Mouse (Mus musculus): ENCODE data around the gene Runx2. TPM values are rescaled to one million over a fixed set of nuclear protein-coding genes. Genes with fewer than 3 reads are reported as not detected.

The Runx2 gene
- polyA plus RNA-seq, 1 experiment = 1.7 TPM

DNA sequence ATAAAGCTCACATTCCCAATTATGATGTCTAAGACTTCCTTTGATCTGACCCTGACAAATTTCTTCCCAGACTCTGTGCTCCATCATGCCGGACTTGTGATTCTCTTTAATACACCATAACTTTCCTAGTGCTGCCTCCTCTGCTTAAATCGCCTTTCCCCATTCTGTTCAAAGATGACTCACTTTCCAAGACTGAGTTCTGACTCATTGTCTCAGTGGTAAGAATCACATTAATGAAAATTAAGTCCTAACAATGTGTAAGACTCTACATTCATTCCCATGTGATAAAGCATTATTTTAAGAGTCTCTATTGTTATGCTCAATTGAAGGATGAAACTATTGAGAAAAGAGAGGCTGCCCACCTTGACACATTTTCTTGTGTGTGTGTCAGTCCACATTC is 43.7 kb downstream of the Runx2 start:
- WGBS = 87% methylated on average over 2 of the region's 2 CpGs
- TF ChIP-seq CTCF (conservative IDR thresholded peaks at IDR 0.05; ENCODE audit: insufficient read depth, insufficient read length, low read depth, low read length) (no peak), POLR2A (IDR thresholded peaks at IDR 0.05; ENCODE audit: low read depth, low read length) (no peak)
- no peaks in the 10 kb centered on the region for H3K36me3 ChIP-seq (ENCODE audit: control insufficient read depth, insufficient read depth, low read length)
- DNase-seq = no peak
- no peaks in the 10 kb centered on the region for H3K4me1 ChIP-seq (ENCODE audit: control insufficient read depth, insufficient read depth, low read length)
- H3K27ac ChIP-seq (ENCODE audit: insufficient read depth, low read depth, low read length) = no peak overlapping the region
- no peak overlapping the region for H3K4me3 ChIP-seq (ENCODE audit: insufficient read depth, low read depth, low read length)
- no peaks in the 10 kb centered on the region for H3K27me3 ChIP-seq (replicated peaks; ENCODE audit: control insufficient read depth, insufficient read depth, low read length)

GRCm38 (mm10) chr17:44768522-44768921 is 46.1 kb downstream of the Runx2 start:
- no peaks in the 10 kb centered on the region for H3K4me1 ChIP-seq (ENCODE audit: control insufficient read depth, insufficient read depth, low read length)
- H3K4me3 ChIP-seq (ENCODE audit: insufficient read depth, low read depth, low read length) = no peak overlapping the region
- H3K36me3 ChIP-seq (ENCODE audit: control insufficient read depth, insufficient read depth, low read length) = no peaks in the 10 kb centered on the region
- no peak overlapping the region for H3K27ac ChIP-seq (ENCODE audit: insufficient read depth, low read depth, low read length)
- no peaks in the 10 kb centered on the region for H3K27me3 ChIP-seq (replicated peaks; ENCODE audit: control insufficient read depth, insufficient read depth, low read length)
- TF ChIP-seq CTCF (conservative IDR thresholded peaks at IDR 0.05; ENCODE audit: insufficient read depth, insufficient read length, low read depth, low read length) (no peak), POLR2A (IDR thresholded peaks at IDR 0.05; ENCODE audit: low read depth, low read length) (no peak)
- 75% methylated on average over 5 of the region's 5 CpGs for WGBS
- DNase-seq = no peak

DNA sequence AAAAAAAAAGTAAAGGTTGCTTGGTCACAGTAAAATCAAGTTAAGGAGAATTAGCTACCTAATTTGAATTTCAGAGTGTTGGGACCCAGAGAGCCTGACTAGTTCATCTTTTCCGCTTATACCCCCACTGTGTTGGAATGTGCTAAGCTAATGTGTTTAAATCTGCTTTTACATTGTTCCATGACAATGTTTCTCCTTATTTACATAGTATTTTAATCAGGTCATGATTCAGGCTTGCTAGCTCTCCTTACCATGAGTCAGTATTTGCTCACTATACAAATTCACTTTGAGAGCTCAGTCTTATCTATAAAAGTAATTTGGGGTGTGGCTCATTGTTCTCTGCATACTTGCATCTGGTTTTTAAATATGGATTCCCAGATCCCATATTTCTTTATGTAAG is 47.2 kb downstream of the Runx2 start:
- no peaks in the 10 kb centered on the region for H3K4me1 ChIP-seq (ENCODE audit: control insufficient read depth, insufficient read depth, low read length)
- H3K4me3 ChIP-seq (ENCODE audit: insufficient read depth, low read depth, low read length) = no peak overlapping the region
- DNase-seq = no peak
- H3K27me3 ChIP-seq (replicated peaks; ENCODE audit: control insufficient read depth, insufficient read depth, low read length) = no peaks in the 10 kb centered on the region
- H3K27ac ChIP-seq (ENCODE audit: insufficient read depth, low read depth, low read length) = no peak overlapping the region
- no peak for TF ChIP-seq POLR2A (IDR thresholded peaks at IDR 0.05; ENCODE audit: low read depth, low read length)
- no peak for TF ChIP-seq CTCF (conservative IDR thresholded peaks at IDR 0.05; ENCODE audit: insufficient read depth, insufficient read length, low read depth, low read length)
- H3K36me3 ChIP-seq (ENCODE audit: control insufficient read depth, insufficient read depth, low read length) = no peaks in the 10 kb centered on the region
- 82% methylated on average over 1 of the region's 1 CpGs for WGBS

GRCm38 (mm10) chr17:44766975-44767374 is 47.6 kb downstream of the Runx2 start:
- no peak for DNase-seq
- TF ChIP-seq CTCF (conservative IDR thresholded peaks at IDR 0.05; ENCODE audit: insufficient read depth, insufficient read length, low read depth, low read length) (no peak), POLR2A (IDR thresholded peaks at IDR 0.05; ENCODE audit: low read depth, low read length) (no peak)
- Histone ChIP-seq H3K27me3 (replicated peaks; ENCODE audit: control insufficient read depth, insufficient read depth, low read length) (no peaks in the 10 kb centered on the region), H3K27ac (ENCODE audit: insufficient read depth, low read depth, low read length) (no peak overlapping the region), H3K36me3 (ENCODE audit: control insufficient read depth, insufficient read depth, low read length) (no peaks in the 10 kb centered on the region), H3K4me3 (ENCODE audit: insufficient read depth, low read depth, low read length) (no peak overlapping the region), H3K4me1 (ENCODE audit: control insufficient read depth, insufficient read depth, low read length) (no peaks in the 10 kb centered on the region)
- WGBS = 80% methylated on average over 2 of the region's 2 CpGs

GRCm38 (mm10) chr17:44766318-44766717 is 48.3 kb downstream of the Runx2 start:
- Histone ChIP-seq H3K4me1 (ENCODE audit: control insufficient read depth, insufficient read depth, low read length) (no peaks in the 10 kb centered on the region), H3K4me3 (ENCODE audit: insufficient read depth, low read depth, low read length) (no peak overlapping the region), H3K36me3 (ENCODE audit: control insufficient read depth, insufficient read depth, low read length) (no peaks in the 10 kb centered on the region), H3K27me3 (replicated peaks; ENCODE audit: control insufficient read depth, insufficient read depth, low read length) (no peaks in the 10 kb centered on the region), H3K27ac (ENCODE audit: insufficient read depth, low read depth, low read length) (no peak overlapping the region)
- 80% methylated on average over 11 of the region's 11 CpGs for WGBS
- no peak for TF ChIP-seq CTCF (conservative IDR thresholded peaks at IDR 0.05; ENCODE audit: insufficient read depth, insufficient read length, low read depth, low read length)
- no peak for TF ChIP-seq POLR2A (IDR thresholded peaks at IDR 0.05; ENCODE audit: low read depth, low read length)
- DNase-seq = no peak

DNA sequence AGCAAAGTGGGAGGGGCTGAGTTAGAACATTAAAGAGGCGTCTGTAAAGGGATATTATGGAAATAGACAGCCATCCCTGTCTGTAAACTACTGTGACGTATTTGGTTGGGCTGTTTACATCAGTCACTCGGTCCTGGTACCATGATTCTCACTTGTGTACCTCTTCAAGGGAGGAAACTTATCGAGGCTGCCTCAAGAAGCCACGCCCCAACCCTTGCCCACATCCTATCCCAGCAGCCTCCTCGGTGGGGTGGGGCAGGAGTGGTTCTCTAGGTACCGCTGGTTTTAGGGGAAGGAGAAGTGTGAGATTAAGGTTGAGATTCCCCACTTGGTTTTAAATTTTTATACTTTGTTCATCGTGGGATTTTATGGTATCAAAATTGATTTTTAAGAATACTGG is 69.2 kb downstream of the Runx2 start:
- 88% methylated on average over 8 of the region's 8 CpGs for WGBS
- Histone ChIP-seq H3K4me3 (ENCODE audit: insufficient read depth, low read depth, low read length) (no peak overlapping the region), H3K27ac (ENCODE audit: insufficient read depth, low read depth, low read length) (no peak overlapping the region), H3K27me3 (replicated peaks; ENCODE audit: control insufficient read depth, insufficient read depth, low read length) (no peaks in the 10 kb centered on the region; the same call in 1 of the 2 replicates), H3K4me1 (ENCODE audit: control insufficient read depth, insufficient read depth, low read length) (no peaks in the 10 kb centered on the region), H3K36me3 (ENCODE audit: control insufficient read depth, insufficient read depth, low read length) (no peaks in the 10 kb centered on the region)
- no peak for DNase-seq
- no peak for TF ChIP-seq CTCF (conservative IDR thresholded peaks at IDR 0.05; ENCODE audit: insufficient read depth, insufficient read length, low read depth, low read length)
- no peak for TF ChIP-seq POLR2A (IDR thresholded peaks at IDR 0.05; ENCODE audit: low read depth, low read length)

DNA sequence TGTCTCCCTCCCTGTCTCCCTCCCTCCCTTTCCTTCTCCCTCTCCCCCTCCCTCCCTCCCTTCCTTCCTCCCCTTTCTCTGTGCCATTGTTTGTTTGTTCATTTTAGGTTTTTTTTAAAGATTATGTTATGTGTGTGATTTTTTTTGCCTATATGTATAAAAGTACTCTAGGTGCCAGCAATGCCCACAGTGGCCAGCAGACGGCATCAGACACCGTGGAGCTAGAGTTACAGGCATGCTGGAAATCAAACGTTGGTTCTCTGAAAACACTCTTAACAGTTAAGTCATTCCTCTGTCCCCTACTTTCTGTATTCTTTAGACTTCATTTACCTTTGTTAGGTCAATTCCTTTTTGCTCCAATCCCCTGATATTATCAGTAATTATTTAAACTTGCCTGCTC is 70.8 kb downstream of the Runx2 start:
- H3K4me1 ChIP-seq (ENCODE audit: control insufficient read depth, insufficient read depth, low read length) = no peaks in the 10 kb centered on the region
- H3K27ac ChIP-seq (ENCODE audit: insufficient read depth, low read depth, low read length) = no peak overlapping the region
- no peaks in the 10 kb centered on the region for H3K36me3 ChIP-seq (ENCODE audit: control insufficient read depth, insufficient read depth, low read length)
- no peaks in the 10 kb centered on the region; the same call in 1 of the 2 replicates for H3K27me3 ChIP-seq (replicated peaks; ENCODE audit: control insufficient read depth, insufficient read depth, low read length)
- TF ChIP-seq POLR2A (IDR thresholded peaks at IDR 0.05; ENCODE audit: low read depth, low read length) (no peak), CTCF (conservative IDR thresholded peaks at IDR 0.05; ENCODE audit: insufficient read depth, insufficient read length, low read depth, low read length) (peak; percentile 56)
- H3K4me3 ChIP-seq (ENCODE audit: insufficient read depth, low read depth, low read length) = no peak overlapping the region
- no peak for DNase-seq
- 50% methylated on average over 3 of the region's 3 CpGs for WGBS

GRCm38 (mm10) chr17:44742246-44742645 is 72.4 kb downstream of the Runx2 start:
- no peak overlapping the region for H3K27ac ChIP-seq (ENCODE audit: insufficient read depth, low read depth, low read length)
- H3K4me1 ChIP-seq (ENCODE audit: control insufficient read depth, insufficient read depth, low read length) = no peaks in the 10 kb centered on the region
- no peaks in the 10 kb centered on the region for H3K36me3 ChIP-seq (ENCODE audit: control insufficient read depth, insufficient read depth, low read length)
- no peak overlapping the region for H3K4me3 ChIP-seq (ENCODE audit: insufficient read depth, low read depth, low read length)
- WGBS = 87% methylated on average over 9 of the region's 9 CpGs
- no peak for DNase-seq
- TF ChIP-seq CTCF (conservative IDR thresholded peaks at IDR 0.05; ENCODE audit: insufficient read depth, insufficient read length, low read depth, low read length) = no peak
- TF ChIP-seq POLR2A (IDR thresholded peaks at IDR 0.05; ENCODE audit: low read depth, low read length) = no peak
- H3K27me3 ChIP-seq (replicated peaks; ENCODE audit: control insufficient read depth, insufficient read depth, low read length) = no peaks in the 10 kb centered on the region; the same call in 1 of the 2 replicates
